Mouse (Mus musculus): Measurements from ENCODE around the gene Magea10. TPM values are rescaled to one million over a fixed set of nuclear protein-coding genes. Genes with fewer than 3 reads are reported as not detected.

The Magea10 gene
- not detected for total RNA-seq (2023)

DNA sequence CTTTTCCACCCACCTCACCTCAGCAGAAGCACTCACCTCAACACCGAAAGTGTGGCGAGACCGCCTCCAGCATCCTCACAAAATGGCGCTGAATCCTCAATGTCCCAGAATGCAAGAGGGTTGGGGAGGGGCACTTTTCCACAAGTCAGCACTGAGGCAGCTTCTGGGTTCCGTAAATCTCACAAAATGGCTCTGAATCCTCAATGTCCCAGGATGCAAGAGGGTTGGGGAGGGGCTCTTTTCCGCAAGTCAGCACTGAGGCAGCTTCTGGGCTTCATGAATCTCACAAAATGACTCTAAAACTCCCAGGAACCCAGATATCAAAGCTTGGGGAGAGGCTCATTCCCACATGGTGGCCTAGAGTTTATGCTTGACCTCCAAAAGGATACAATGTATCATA, at the start of gene Magea10:
TSS of gene Magea10 (minus strand) at position 101 of the 400 bp plus-strand sequence.

Other genes starting within 250 kb of the Magea10 start
- gene Magea4, start 164.8 kb downstream of the Magea10 start, total RNA-seq (2023): not detected
- gene Gabre, start 112.1 kb downstream of the Magea10 start, total RNA-seq (2023): under 1 TPM in 1 of 2 experiments, not detected in 1; 0.93 TPM